Mouse (Mus musculus) spleen, adult 2 months (tissue): ENCODE data around the gene Dolk.
A peak's percentile ranks its signal among the peaks of the same experiment; 100 is the strongest.

Experiments
- CTCF ChIP-seq: fragments of 200-500 bp; IDR thresholded peaks from 2 replicates; pipeline ENCODE4 v1.5.1; 2011; ENCODE audit warnings: mild to moderate bottlenecking, inconsistent platforms; ENCODE audit not compliant: insufficient read depth, insufficient read length, insufficient replicate concordance; ENCODE audit errors: extremely low read depth
- POLR2A ChIP-seq: fragments of 200-500 bp; IDR thresholded peaks from 2 replicates; pipeline ENCODE4 v1.6.1; 2011; ENCODE audit warnings: low read depth, low read length, inconsistent platforms

GRCm38 (mm10) chr2:30237199-30237880, 48.8 kb downstream of the Dolk start, which contains the start of gene Lrrc8a:
- TF ChIP-seq CTCF (peak; percentile 20; the same call in 1 of the 2 replicates), POLR2A (peak; percentile 9)
